Mouse (Mus musculus): Measurements from ENCODE around the gene Gm30191. TPM values are rescaled to one million over a fixed set of nuclear protein-coding genes. Genes with fewer than 3 reads are reported as not detected.

Gene Gm30191
- not detected in 2 replicates for polyA plus RNA-seq (2015; fragmentation: Nextera tagmentation; extraction: Ambion mirVana)

- Histone ChIP-seq H3K9me3 (replicated peaks; ENCODE audit: control insufficient read depth, low read length) (no peaks in the 10 kb centered on the region), H3K27ac (ENCODE audit: low read length) (no peak within 1 kb of the TSS), H3K4me3 (replicated peaks; ENCODE audit: low read length) (peak within 1 kb of the TSS; percentile 87), H3K4me2 (ENCODE audit: low read depth, low read length) (peak within 1 kb of the TSS; percentile 95), H3K4me1 (ENCODE audit: control insufficient read depth, insufficient read depth, low read length) (peaks cover 27% of the 10 kb centered on the region), H3K36me3 (ENCODE audit: control insufficient read depth, insufficient read depth, low read length) (no peaks in the 10 kb centered on the region), H3K9ac (ENCODE audit: low read length) (peak within 1 kb of the TSS; percentile 86), H3K27me3 (ENCODE audit: control insufficient read depth, insufficient read depth, low read length) (peaks cover 51% of the 10 kb centered on the region)
- WGBS, result 72% methylated on average over 7 of the region's 7 CpGs
- no peak for ATAC-seq (ENCODE audit: insufficient read depth, low FRiP score)
Measured at GRCm38 (mm10) chr4:134246719-134247258, at the start of gene Gm30191. TSS of gene Gm30191 (plus strand) at chr4:134246935.

DNA sequence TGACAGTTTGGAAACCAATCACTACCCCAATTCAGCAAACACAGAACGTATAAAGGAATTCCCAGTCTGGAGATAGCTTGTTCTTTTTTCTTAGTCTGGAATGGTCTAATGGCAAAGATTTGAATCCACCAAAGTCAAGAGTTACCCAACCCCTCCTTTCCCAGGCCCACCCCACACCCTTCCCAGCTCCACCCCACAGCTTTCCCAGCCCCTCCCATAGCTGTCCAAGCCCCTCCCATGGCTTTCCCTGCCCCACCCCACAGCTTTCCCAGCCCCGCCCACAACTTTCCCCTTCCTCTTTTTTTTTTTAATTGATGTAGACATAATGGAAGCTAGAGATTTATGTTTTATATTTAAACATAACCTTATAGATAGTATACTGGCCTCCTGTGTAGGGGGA, 47.4 kb upstream of the Gm30191 start:
- Histone ChIP-seq H3K9ac (ENCODE audit: low read length) (no peak overlapping the region), H3K27me3 (ENCODE audit: control insufficient read depth, insufficient read depth, low read length) (no peaks in the 10 kb centered on the region), H3K27ac (ENCODE audit: low read length) (no peak overlapping the region), H3K9me3 (replicated peaks; ENCODE audit: control insufficient read depth, low read length) (no peaks in the 10 kb centered on the region), H3K4me2 (ENCODE audit: low read depth, low read length) (no peak overlapping the region), H3K36me3 (ENCODE audit: control insufficient read depth, insufficient read depth, low read length) (no peaks in the 10 kb centered on the region), H3K4me1 (ENCODE audit: control insufficient read depth, insufficient read depth, low read length) (no peaks in the 10 kb centered on the region), H3K4me3 (replicated peaks; ENCODE audit: low read length) (no peak overlapping the region)
- ATAC-seq (ENCODE audit: insufficient read depth, low FRiP score), result no peak
- WGBS, result 77% methylated on average over 2 of the region's 2 CpGs

GRCm38 (mm10) chr4:134202904-134203303, 43.8 kb upstream of the Gm30191 start, which contains the start of gene Gm7534:
TSS of gene Gm7534 (minus strand) at chr4:134203004.
- no peak within 1 kb of the TSS for H3K27ac ChIP-seq (ENCODE audit: low read length)
- WGBS, result 89% methylated on average over 4 of the region's 4 CpGs
- no peak within 1 kb of the TSS for H3K9ac ChIP-seq (ENCODE audit: low read length)
- H3K4me3 ChIP-seq (replicated peaks; ENCODE audit: low read length), result no peak within 1 kb of the TSS
- no peak within 1 kb of the TSS for H3K4me2 ChIP-seq (ENCODE audit: low read depth, low read length)
- H3K9me3 ChIP-seq (replicated peaks; ENCODE audit: control insufficient read depth, low read length), result no peaks in the 10 kb centered on the region
- no peaks in the 10 kb centered on the region for H3K36me3 ChIP-seq (ENCODE audit: control insufficient read depth, insufficient read depth, low read length)
- no peaks in the 10 kb centered on the region for H3K4me1 ChIP-seq (ENCODE audit: control insufficient read depth, insufficient read depth, low read length)
- no peaks in the 10 kb centered on the region for H3K27me3 ChIP-seq (ENCODE audit: control insufficient read depth, insufficient read depth, low read length)
- ATAC-seq (ENCODE audit: insufficient read depth, low FRiP score), result no peak

GRCm38 (mm10) chr4:134203340-134203896, 43.3 kb upstream of the Gm30191 start:
- Histone ChIP-seq H3K9me3 (replicated peaks; ENCODE audit: control insufficient read depth, low read length) (no peaks in the 10 kb centered on the region), H3K9ac (ENCODE audit: low read length) (no peak overlapping the region), H3K36me3 (ENCODE audit: control insufficient read depth, insufficient read depth, low read length) (no peaks in the 10 kb centered on the region), H3K4me1 (ENCODE audit: control insufficient read depth, insufficient read depth, low read length) (no peaks in the 10 kb centered on the region), H3K27me3 (ENCODE audit: control insufficient read depth, insufficient read depth, low read length) (no peaks in the 10 kb centered on the region), H3K27ac (ENCODE audit: low read length) (no peak overlapping the region), H3K4me2 (ENCODE audit: low read depth, low read length) (no peak overlapping the region), H3K4me3 (replicated peaks; ENCODE audit: low read length) (no peak overlapping the region)
- no peak for ATAC-seq (ENCODE audit: insufficient read depth, low FRiP score)
- WGBS, result 77% methylated on average over 17 of the region's 17 CpGs

DNA sequence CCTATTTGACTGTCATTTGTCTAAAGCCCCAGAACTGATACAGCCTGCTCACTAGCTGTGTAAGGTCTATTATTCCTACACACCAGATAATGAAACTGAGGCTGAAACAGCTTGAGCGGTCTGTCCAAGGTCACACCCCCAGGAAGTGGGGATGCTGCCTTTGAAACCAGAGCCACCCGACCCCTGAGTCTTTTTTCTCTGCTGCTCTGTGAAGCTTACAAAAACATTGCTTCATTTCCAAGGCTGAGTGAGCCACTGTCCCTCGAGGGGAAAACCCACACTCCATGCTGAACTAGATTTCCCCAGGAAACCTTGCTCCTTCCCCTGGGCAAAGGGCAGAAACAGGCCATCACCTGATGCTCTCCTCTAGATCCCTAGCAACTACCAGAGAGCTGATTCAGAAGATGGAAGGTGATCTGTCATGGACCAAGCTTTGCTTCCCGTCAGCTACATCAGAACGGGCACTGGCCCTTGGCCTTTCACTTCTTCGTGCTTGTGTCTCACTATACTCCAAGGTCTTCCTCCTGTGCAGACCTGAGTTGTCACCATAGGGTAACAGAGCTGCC, 40.2 kb upstream of the Gm30191 start:
- H3K27ac ChIP-seq (ENCODE audit: low read length), result no peak overlapping the region
- 54% methylated on average over 6 of the region's 6 CpGs for WGBS
- no peak for ATAC-seq (ENCODE audit: insufficient read depth, low FRiP score)

DNA sequence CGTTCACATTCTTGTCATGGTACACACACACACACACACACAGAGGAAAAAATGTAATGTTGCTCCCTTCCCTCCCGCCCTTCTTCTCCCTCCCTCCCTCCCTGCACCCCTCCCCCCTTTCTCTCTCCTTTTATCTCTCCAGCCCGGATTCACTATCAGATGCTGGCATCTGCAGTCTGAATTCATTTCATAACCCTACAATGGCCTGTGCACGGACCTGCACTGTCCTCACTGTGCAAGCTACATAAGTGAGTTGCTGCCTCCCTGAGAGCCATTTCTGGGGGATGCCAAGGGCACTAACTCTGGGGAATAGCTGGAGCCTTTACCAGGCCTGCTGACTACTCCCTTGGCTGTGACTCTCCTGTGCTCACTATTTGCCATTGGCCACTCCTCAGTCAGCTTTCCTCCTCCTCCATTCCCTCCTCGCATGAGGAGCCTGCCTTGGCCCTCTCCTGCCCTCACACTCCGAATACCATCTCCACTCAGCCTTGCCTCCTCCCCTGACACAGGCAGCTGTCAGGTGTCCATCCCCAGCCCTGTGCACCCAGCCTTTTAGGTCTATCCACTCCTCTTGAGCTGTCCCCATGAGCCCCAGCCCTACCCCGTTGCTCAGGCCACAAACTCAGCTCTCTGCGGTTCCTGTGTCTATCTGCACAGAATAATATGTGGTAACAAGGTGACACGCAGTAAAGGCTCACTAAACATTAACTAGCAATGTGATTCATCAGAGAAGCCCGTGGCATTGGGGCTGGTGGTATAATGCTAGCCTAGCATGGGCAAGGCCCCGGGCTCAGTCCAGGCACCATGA, 23.7 kb upstream of the Gm30191 start:
- ATAC-seq (ENCODE audit: insufficient read depth, low FRiP score), result peak; percentile 68
- Histone ChIP-seq H3K4me2 (ENCODE audit: low read depth, low read length) (no peak overlapping the region), H3K9me3 (replicated peaks; ENCODE audit: control insufficient read depth, low read length) (no peaks in the 10 kb centered on the region), H3K4me1 (ENCODE audit: control insufficient read depth, insufficient read depth, low read length) (no peaks in the 10 kb centered on the region), H3K36me3 (ENCODE audit: control insufficient read depth, insufficient read depth, low read length) (no peaks in the 10 kb centered on the region), H3K27me3 (ENCODE audit: control insufficient read depth, insufficient read depth, low read length) (no peaks in the 10 kb centered on the region), H3K4me3 (replicated peaks; ENCODE audit: low read length) (no peak overlapping the region), H3K9ac (ENCODE audit: low read length) (0 out of 2 replicates have a peak overlapping the region, but pooled peaks have one; percentile 20), H3K27ac (ENCODE audit: low read length) (no peak overlapping the region)
- WGBS, result 48% methylated on average over 11 of the region's 11 CpGs

More for the DNA sequence above, 40.2 kb upstream of the Gm30191 start:
- Histone ChIP-seq H3K9ac (ENCODE audit: low read length) (no peak overlapping the region), H3K36me3 (ENCODE audit: control insufficient read depth, insufficient read depth, low read length) (no peaks in the 10 kb centered on the region), H3K4me3 (replicated peaks; ENCODE audit: low read length) (no peak overlapping the region), H3K4me1 (ENCODE audit: control insufficient read depth, insufficient read depth, low read length) (no peaks in the 10 kb centered on the region), H3K9me3 (replicated peaks; ENCODE audit: control insufficient read depth, low read length) (no peaks in the 10 kb centered on the region), H3K4me2 (ENCODE audit: low read depth, low read length) (no peak overlapping the region), H3K27me3 (ENCODE audit: control insufficient read depth, insufficient read depth, low read length) (no peaks in the 10 kb centered on the region)

DNA sequence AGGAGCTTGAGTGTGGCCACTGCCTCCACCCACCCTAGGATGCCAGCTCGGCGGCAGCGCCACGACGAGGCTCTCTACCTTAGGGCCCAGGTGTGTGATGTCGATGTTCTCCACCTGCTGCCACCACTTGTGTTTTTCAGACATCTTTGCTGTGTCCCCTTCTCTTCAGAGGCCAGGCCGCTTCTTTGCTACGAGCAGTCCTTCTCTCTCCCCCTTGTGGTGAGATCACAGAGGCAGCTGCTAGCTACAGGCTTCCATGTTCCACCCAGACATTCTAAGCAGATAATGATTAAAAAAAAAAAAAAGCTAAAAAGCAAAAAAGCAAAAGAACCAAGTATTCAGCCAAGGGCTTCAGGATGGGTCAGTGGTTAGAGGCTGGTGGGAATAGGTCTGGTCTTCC, 19.5 kb upstream of the Gm30191 start, which contains the start of gene Catsper4:
Gene Catsper4, minus strand, starts transcription at position 190 of the 400 bp plus-strand sequence.
- no peak within 1 kb of the TSS for H3K9ac ChIP-seq (ENCODE audit: low read length)
- peaks cover 4% of the 10 kb centered on the region; the same call in 1 of the 2 replicates for H3K4me1 ChIP-seq (ENCODE audit: control insufficient read depth, insufficient read depth, low read length)
- no peak within 1 kb of the TSS for H3K27ac ChIP-seq (ENCODE audit: low read length)
- 65% methylated on average over 8 of the region's 8 CpGs for WGBS
- no peaks in the 10 kb centered on the region for H3K36me3 ChIP-seq (ENCODE audit: control insufficient read depth, insufficient read depth, low read length)
- H3K4me2 ChIP-seq (ENCODE audit: low read depth, low read length), result no peak within 1 kb of the TSS
- H3K9me3 ChIP-seq (replicated peaks; ENCODE audit: control insufficient read depth, low read length), result no peaks in the 10 kb centered on the region
- no peak within 1 kb of the TSS for H3K4me3 ChIP-seq (replicated peaks; ENCODE audit: low read length)
- H3K27me3 ChIP-seq (ENCODE audit: control insufficient read depth, insufficient read depth, low read length), result no peaks in the 10 kb centered on the region
- ATAC-seq (ENCODE audit: insufficient read depth, low FRiP score), result no peak

DNA sequence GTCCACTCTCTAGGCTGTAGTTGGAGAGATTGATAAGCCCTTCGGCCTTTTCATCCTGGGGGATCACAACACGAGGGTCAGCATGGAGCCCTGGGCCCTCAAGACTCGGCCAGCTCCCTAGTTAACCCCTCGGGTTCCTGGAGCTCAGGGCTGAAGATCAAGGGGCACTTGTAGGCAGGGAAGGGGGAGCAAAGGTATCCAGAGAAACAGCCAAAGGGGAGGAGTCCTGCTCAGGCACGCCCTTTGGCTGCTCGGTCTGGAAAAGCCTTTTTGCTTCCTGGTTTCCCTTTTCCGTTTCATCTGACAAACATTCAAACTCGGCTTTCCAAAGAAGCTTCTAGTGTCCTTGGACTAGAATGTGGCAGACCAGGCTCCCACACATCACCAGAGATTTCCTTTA, 16.3 kb upstream of the Gm30191 start:
- Histone ChIP-seq H3K9me3 (replicated peaks; ENCODE audit: control insufficient read depth, low read length) (no peaks in the 10 kb centered on the region), H3K4me2 (ENCODE audit: low read depth, low read length) (no peak overlapping the region), H3K27me3 (ENCODE audit: control insufficient read depth, insufficient read depth, low read length) (no peaks in the 10 kb centered on the region), H3K4me1 (ENCODE audit: control insufficient read depth, insufficient read depth, low read length) (peaks cover 4% of the 10 kb centered on the region; the same call in 1 of the 2 replicates), H3K9ac (ENCODE audit: low read length) (no peak overlapping the region), H3K27ac (ENCODE audit: low read length) (no peak overlapping the region), H3K4me3 (replicated peaks; ENCODE audit: low read length) (no peak overlapping the region), H3K36me3 (ENCODE audit: control insufficient read depth, insufficient read depth, low read length) (no peaks in the 10 kb centered on the region)
- WGBS, result 32% methylated on average over 8 of the region's 8 CpGs
- peak; percentile 8; the same call in 1 of the 2 replicates for ATAC-seq (ENCODE audit: insufficient read depth, low FRiP score)

DNA sequence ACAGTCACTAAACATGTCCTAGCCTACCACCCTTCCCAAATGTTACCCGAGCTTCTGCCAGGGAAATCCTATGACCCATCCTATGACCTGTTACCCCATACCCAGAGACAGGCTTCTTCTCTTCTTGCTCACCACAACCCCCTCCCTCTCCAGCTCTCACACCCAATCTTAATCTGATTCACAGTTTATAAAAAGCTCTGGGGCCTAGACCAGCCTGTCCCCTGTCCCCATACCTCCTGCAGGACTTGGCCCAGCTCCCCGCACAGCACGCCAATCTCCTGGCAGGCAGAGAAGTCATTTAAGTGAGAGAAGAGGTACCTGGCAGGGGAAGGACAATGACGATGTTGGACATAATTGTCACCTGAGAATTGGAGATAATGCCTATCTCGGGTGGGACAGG, 11.9 kb upstream of the Gm30191 start:
- H3K4me2 ChIP-seq (ENCODE audit: low read depth, low read length), result no peak overlapping the region
- WGBS, result 73% methylated on average over 5 of the region's 5 CpGs
- H3K36me3 ChIP-seq (ENCODE audit: control insufficient read depth, insufficient read depth, low read length), result no peaks in the 10 kb centered on the region
- H3K9ac ChIP-seq (ENCODE audit: low read length), result no peak overlapping the region
- H3K27ac ChIP-seq (ENCODE audit: low read length), result no peak overlapping the region
- H3K9me3 ChIP-seq (replicated peaks; ENCODE audit: control insufficient read depth, low read length), result no peaks in the 10 kb centered on the region
- no peak overlapping the region for H3K4me3 ChIP-seq (replicated peaks; ENCODE audit: low read length)
- H3K4me1 ChIP-seq (ENCODE audit: control insufficient read depth, insufficient read depth, low read length), result peaks cover 11% of the 10 kb centered on the region
- no peak for ATAC-seq (ENCODE audit: insufficient read depth, low FRiP score)
- 0 out of 2 replicates have a peak, but pooled peaks cover 3% of the 10 kb centered on the region for H3K27me3 ChIP-seq (ENCODE audit: control insufficient read depth, insufficient read depth, low read length)

All from stomach, embryonic 16.5 days (tissue).